ENCODE assay signal across 19 mouse cellular contexts in genomic region chr3:122010292-122010691, GRCm38 (mm10).
"Had no signal": no experiment of that assay in that cellular context is flagged by ENCODE, and none has a peak within 500 bp of the region (broad histone marks: within the 10 kb centered on the region; RNA-seq: fewer than 3 reads in every experiment).

No protein-coding gene starts in this region.

- ATAC-seq: midbrain, embryonic 16.5 days had no signal

- H3K27ac ChIP-seq: midbrain, embryonic 10.5 days; midbrain, embryonic 12.5 days; neural tube, embryonic 13.5 days; neural tube, embryonic 15.5 days had no signal

- DNase-seq: lung, adult 18-20 months; lung, embryonic 14.5 days; lung, postnatal 10 days; lung, postnatal 4 days; midbrain, embryonic 14.5 days; retina, postnatal 1 day; right cerebral cortex, adult 18-20 months; right cerebral cortex, postnatal 25 days; right cerebral cortex, postnatal 4 days; spleen, adult 18-20 months; thymus, adult 18-20 months; thymus, postnatal 14 days; thymus, postnatal 36 days had no signal

- H3K4me3 ChIP-seq: midbrain, embryonic 10.5 days; midbrain, embryonic 12.5 days; myocyte; neural tube, embryonic 13.5 days; neural tube, embryonic 15.5 days had no signal

- H3K4me1 ChIP-seq: midbrain, embryonic 10.5 days; midbrain, embryonic 12.5 days; neural tube, embryonic 13.5 days; neural tube, embryonic 15.5 days had no signal
